Mouse (Mus musculus): ENCODE results near the gene Smg1. TPM values are rescaled to one million over a fixed set of nuclear protein-coding genes. Genes with fewer than 3 reads are reported as not detected.
A peak's percentile ranks its signal among the peaks of the same experiment; 100 is the strongest.

Smg1 gene
- polyA plus RNA-seq (2012; rRNA removed): 118 and 139 TPM in 2 replicates

GRCm38 (mm10) chr7:118243453-118244385, at the start of gene Smg1:
Smg1 (minus strand) TSS chr7:118243670.
- peaks cover 6% of the 10 kb centered on the region; the same call in 1 of the 2 replicates for H3K4me1 ChIP-seq (ENCODE audit: control insufficient read depth, insufficient read depth, low read length)
- no peaks in the 10 kb centered on the region for H3K27me3 ChIP-seq (ENCODE audit: control insufficient read depth, insufficient read depth, low read length)
- peak; percentile 98 for DNase-seq
- 2% methylated on average over 61 of the region's 79 CpGs for WGBS
- H3K4me3 ChIP-seq (replicated peaks; ENCODE audit: insufficient read depth, low read depth, low read length): peak within 1 kb of the TSS; percentile 66
- H3K27ac ChIP-seq (ENCODE audit: insufficient read depth, low read length): peak within 1 kb of the TSS; percentile 80
- peak; percentile 71 for TF ChIP-seq POLR2A (IDR thresholded peaks at IDR 0.05; ENCODE audit: borderline replicate concordance, insufficient read depth, low read length)
- no peak for TF ChIP-seq CTCF (IDR thresholded peaks at IDR 0.05; ENCODE audit: borderline replicate concordance, insufficient read depth, low read depth, low read length)

- H3K27me3 ChIP-seq (ENCODE audit: control insufficient read depth, insufficient read depth, low read length): no peaks in the 10 kb centered on the region
- H3K4me1 ChIP-seq (ENCODE audit: control insufficient read depth, insufficient read depth, low read length): no peaks in the 10 kb centered on the region
- WGBS: 82% methylated on average over 2 of the region's 2 CpGs
- DNase-seq: no peak
- no peak for TF ChIP-seq CTCF (IDR thresholded peaks at IDR 0.05; ENCODE audit: borderline replicate concordance, insufficient read depth, low read depth, low read length)
- TF ChIP-seq POLR2A (IDR thresholded peaks at IDR 0.05; ENCODE audit: borderline replicate concordance, insufficient read depth, low read length): no peak
- no peak overlapping the region for H3K27ac ChIP-seq (ENCODE audit: insufficient read depth, low read length)
- no peak overlapping the region for H3K4me3 ChIP-seq (replicated peaks; ENCODE audit: insufficient read depth, low read depth, low read length)
These were observed 39.7 kb upstream of the Smg1 start for GRCm38 (mm10) chr7:118283186-118283585.

GRCm38 (mm10) chr7:118282543-118282942, 39.1 kb upstream of the Smg1 start:
- 82% methylated on average over 9 of the region's 9 CpGs for WGBS
- Histone ChIP-seq H3K4me3 (replicated peaks; ENCODE audit: insufficient read depth, low read depth, low read length) (no peak overlapping the region), H3K4me1 (ENCODE audit: control insufficient read depth, insufficient read depth, low read length) (no peaks in the 10 kb centered on the region), H3K27me3 (ENCODE audit: control insufficient read depth, insufficient read depth, low read length) (no peaks in the 10 kb centered on the region), H3K27ac (ENCODE audit: insufficient read depth, low read length) (no peak overlapping the region)
- no peak for TF ChIP-seq POLR2A (IDR thresholded peaks at IDR 0.05; ENCODE audit: borderline replicate concordance, insufficient read depth, low read length)
- TF ChIP-seq CTCF (IDR thresholded peaks at IDR 0.05; ENCODE audit: borderline replicate concordance, insufficient read depth, low read depth, low read length): no peak
- DNase-seq: no peak

GRCm38 (mm10) chr7:118279521-118279920, 36.1 kb upstream of the Smg1 start:
- WGBS: 67% methylated on average over 3 of the region's 3 CpGs

GRCm38 (mm10) chr7:118277335-118277910, 34.0 kb upstream of the Smg1 start:
- Histone ChIP-seq H3K27me3 (ENCODE audit: control insufficient read depth, insufficient read depth, low read length) (no peaks in the 10 kb centered on the region), H3K4me1 (ENCODE audit: control insufficient read depth, insufficient read depth, low read length) (peaks cover 4% of the 10 kb centered on the region; the same call in 1 of the 2 replicates), H3K4me3 (replicated peaks; ENCODE audit: insufficient read depth, low read depth, low read length) (no peak overlapping the region), H3K27ac (ENCODE audit: insufficient read depth, low read length) (no peak overlapping the region)
- WGBS: 79% methylated on average over 11 of the region's 11 CpGs
- no peak for DNase-seq
- TF ChIP-seq POLR2A (IDR thresholded peaks at IDR 0.05; ENCODE audit: borderline replicate concordance, insufficient read depth, low read length) (no peak), CTCF (IDR thresholded peaks at IDR 0.05; ENCODE audit: borderline replicate concordance, insufficient read depth, low read depth, low read length) (no peak)

More at GRCm38 (mm10) chr7:118279521-118279920, 36.1 kb upstream of the Smg1 start:
- Histone ChIP-seq H3K27ac (ENCODE audit: insufficient read depth, low read length) (no peak overlapping the region), H3K4me3 (replicated peaks; ENCODE audit: insufficient read depth, low read depth, low read length) (no peak overlapping the region), H3K4me1 (ENCODE audit: control insufficient read depth, insufficient read depth, low read length) (peaks cover under 1% of the 10 kb centered on the region; the same call in 1 of the 2 replicates), H3K27me3 (ENCODE audit: control insufficient read depth, insufficient read depth, low read length) (no peaks in the 10 kb centered on the region)
- DNase-seq: no peak
- no peak for TF ChIP-seq POLR2A (IDR thresholded peaks at IDR 0.05; ENCODE audit: borderline replicate concordance, insufficient read depth, low read length)
- TF ChIP-seq CTCF (IDR thresholded peaks at IDR 0.05; ENCODE audit: borderline replicate concordance, insufficient read depth, low read depth, low read length): no peak

GRCm38 (mm10) chr7:118276684-118277334, 33.3 kb upstream of the Smg1 start:
- Histone ChIP-seq H3K4me3 (replicated peaks; ENCODE audit: insufficient read depth, low read depth, low read length) (no peak overlapping the region), H3K4me1 (ENCODE audit: control insufficient read depth, insufficient read depth, low read length) (peaks cover 4% of the 10 kb centered on the region; the same call in 1 of the 2 replicates), H3K27me3 (ENCODE audit: control insufficient read depth, insufficient read depth, low read length) (no peaks in the 10 kb centered on the region), H3K27ac (ENCODE audit: insufficient read depth, low read length) (no peak overlapping the region)
- 94% methylated on average over 15 of the region's 15 CpGs for WGBS
- TF ChIP-seq POLR2A (IDR thresholded peaks at IDR 0.05; ENCODE audit: borderline replicate concordance, insufficient read depth, low read length) (no peak), CTCF (IDR thresholded peaks at IDR 0.05; ENCODE audit: borderline replicate concordance, insufficient read depth, low read depth, low read length) (no peak)
- no peak for DNase-seq

- TF ChIP-seq CTCF (IDR thresholded peaks at IDR 0.05; ENCODE audit: borderline replicate concordance, insufficient read depth, low read depth, low read length): peak; percentile 15; the same call in 1 of the 2 replicates
- TF ChIP-seq POLR2A (IDR thresholded peaks at IDR 0.05; ENCODE audit: borderline replicate concordance, insufficient read depth, low read length): no peak
- DNase-seq: peak in 1 of 2 experiments; percentile 21
- Histone ChIP-seq H3K27ac (ENCODE audit: insufficient read depth, low read length) (no peak overlapping the region), H3K27me3 (ENCODE audit: control insufficient read depth, insufficient read depth, low read length) (no peaks in the 10 kb centered on the region), H3K4me1 (ENCODE audit: control insufficient read depth, insufficient read depth, low read length) (peaks cover 4% of the 10 kb centered on the region; the same call in 1 of the 2 replicates), H3K4me3 (replicated peaks; ENCODE audit: insufficient read depth, low read depth, low read length) (no peak overlapping the region)
- WGBS: 80% methylated on average over 6 of the region's 6 CpGs
These were observed 31.8 kb upstream of the Smg1 start for GRCm38 (mm10) chr7:118275265-118275664.

All from cerebellum, adult 2 months (tissue).